Mouse (Mus musculus): ENCODE data around the gene Anapc15. TPM values are rescaled to one million over a fixed set of nuclear protein-coding genes. Genes with fewer than 3 reads are reported as not detected.

The Anapc15 gene
- polyA plus RNA-seq, 1 experiment from 2014 or later = 75.5 TPM

DNA sequence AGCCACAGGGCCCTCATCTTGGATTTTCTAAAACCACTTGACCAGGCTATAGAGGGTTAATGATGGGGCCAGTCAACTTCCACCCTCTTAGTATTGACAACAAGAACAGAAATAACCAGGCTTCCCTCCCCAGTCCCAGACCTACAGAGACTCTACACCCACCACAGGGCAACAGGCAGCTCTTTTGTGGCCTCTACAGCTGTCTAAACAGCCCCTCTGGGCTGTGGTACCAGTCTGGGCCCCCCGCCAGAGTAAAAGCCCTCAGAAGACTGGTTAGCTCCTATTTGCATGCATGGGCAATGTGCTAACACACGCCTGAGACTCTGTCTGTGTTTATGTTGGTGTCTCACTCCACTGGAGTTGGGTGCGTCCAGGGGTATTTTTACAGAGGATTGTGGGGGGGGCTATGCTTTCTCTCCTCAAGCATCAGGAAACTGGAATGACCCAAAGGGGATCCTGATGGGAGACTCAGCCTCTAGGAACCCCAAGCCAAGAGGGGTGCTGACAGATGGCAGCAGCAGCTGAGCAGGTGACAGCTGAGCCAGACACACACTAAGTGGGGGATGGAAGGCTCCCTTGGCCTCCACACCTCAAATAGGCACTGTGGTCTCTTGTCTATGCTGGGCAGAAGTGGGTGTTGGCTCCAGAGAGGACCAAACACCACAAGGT lies 29.5 kb upstream of the Anapc15 start:
- 48% methylated on average over 3 of the region's 3 CpGs for WGBS
- Histone ChIP-seq H3K9ac (0 out of 2 replicates have a peak overlapping the region, but pooled peaks have one; percentile 8), H3K4me1 (peaks cover 30% of the 10 kb centered on the region), H3K4me3 (0 out of 2 replicates have a peak overlapping the region, but pooled peaks have one; percentile 86), H3K4me2 (replicated peaks) (peak overlapping the region; percentile 59), H3K27me3 (no peaks in the 10 kb centered on the region), H3K9me3 (no peaks in the 10 kb centered on the region), H3K27ac (peak overlapping the region; percentile 38; the same call in 1 of the 2 replicates), H3K36me3 (peaks cover 52% of the 10 kb centered on the region)
- no peak for ATAC-seq (ENCODE audit: insufficient number of reproducible peaks, insufficient read depth, low FRiP score, low TSS enrichment)

DNA sequence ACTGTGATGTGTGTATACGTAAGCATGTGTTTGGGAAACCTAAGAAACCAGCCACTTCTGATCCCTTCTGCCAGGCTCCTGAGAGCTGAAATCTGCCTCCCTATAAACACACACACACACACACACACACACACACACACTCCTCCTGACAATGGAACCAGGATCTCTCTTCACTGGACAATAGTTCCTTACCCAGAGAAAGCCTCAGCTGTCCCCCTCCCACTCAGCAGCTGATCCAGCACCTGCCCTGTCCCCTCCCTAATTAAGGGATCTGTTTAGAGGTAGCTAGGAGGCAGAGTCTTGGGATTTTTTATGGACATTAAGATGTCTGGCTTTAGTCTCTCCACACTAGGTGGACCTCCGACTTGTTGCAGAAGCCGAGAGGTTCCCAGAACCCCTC lies 28.6 kb upstream of the Anapc15 start:
- Histone ChIP-seq H3K27ac (0 out of 2 replicates have a peak overlapping the region, but pooled peaks have one; percentile 26), H3K9me3 (no peaks in the 10 kb centered on the region), H3K36me3 (peaks cover 43% of the 10 kb centered on the region), H3K9ac (0 out of 2 replicates have a peak overlapping the region, but pooled peaks have one; percentile 0), H3K27me3 (no peaks in the 10 kb centered on the region), H3K4me3 (peak overlapping the region; percentile 86; the same call in 1 of the 2 replicates), H3K4me1 (peaks cover 30% of the 10 kb centered on the region), H3K4me2 (replicated peaks) (peak overlapping the region; percentile 59)
- no peak for ATAC-seq (ENCODE audit: insufficient number of reproducible peaks, insufficient read depth, low FRiP score, low TSS enrichment)
- 58% methylated on average over 3 of the region's 3 CpGs for WGBS

DNA sequence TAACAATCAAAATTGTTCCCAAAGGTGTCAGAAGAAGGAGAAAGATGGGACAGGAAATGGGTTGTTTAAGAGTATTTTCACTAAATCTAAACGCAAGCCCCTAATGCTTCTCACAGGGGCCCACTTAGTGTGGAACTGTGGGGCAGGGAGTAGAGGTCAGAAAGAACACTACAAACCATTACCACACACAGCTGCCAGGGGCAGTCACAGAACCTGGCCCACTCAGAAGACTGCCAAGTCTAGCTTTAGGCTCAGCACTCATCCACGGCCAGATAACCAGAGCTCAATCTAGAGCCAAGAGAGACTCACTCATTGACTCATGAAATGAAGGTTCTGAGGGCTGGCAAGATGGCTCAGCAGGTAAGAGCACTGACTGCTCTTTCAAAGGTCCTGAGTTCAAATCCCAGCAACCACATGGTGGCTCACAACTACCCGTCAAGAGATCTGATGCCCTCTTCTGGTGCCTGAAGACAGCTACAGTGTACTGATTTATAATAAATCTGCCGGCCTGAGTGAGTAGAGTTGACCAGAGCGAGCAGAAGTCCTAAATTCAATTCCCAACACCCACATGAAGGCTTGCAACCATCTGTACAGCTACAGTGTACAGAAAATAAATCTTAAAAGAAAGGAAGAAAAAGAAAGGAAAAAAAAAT lies 27.9 kb upstream of the Anapc15 start:
- peak overlapping the region; percentile 86 for H3K4me3 ChIP-seq
- 42% methylated on average over 5 of the region's 5 CpGs for WGBS
- H3K27me3 ChIP-seq = no peaks in the 10 kb centered on the region
- H3K9me3 ChIP-seq = no peaks in the 10 kb centered on the region
- peak overlapping the region; percentile 97 for H3K27ac ChIP-seq
- H3K4me1 ChIP-seq = peaks cover 30% of the 10 kb centered on the region
- ATAC-seq (ENCODE audit: insufficient number of reproducible peaks, insufficient read depth, low FRiP score, low TSS enrichment) = no peak
- peaks cover 36% of the 10 kb centered on the region for H3K36me3 ChIP-seq
- peak overlapping the region; percentile 59 for H3K4me2 ChIP-seq (replicated peaks)
- H3K9ac ChIP-seq = peak overlapping the region; percentile 99

DNA sequence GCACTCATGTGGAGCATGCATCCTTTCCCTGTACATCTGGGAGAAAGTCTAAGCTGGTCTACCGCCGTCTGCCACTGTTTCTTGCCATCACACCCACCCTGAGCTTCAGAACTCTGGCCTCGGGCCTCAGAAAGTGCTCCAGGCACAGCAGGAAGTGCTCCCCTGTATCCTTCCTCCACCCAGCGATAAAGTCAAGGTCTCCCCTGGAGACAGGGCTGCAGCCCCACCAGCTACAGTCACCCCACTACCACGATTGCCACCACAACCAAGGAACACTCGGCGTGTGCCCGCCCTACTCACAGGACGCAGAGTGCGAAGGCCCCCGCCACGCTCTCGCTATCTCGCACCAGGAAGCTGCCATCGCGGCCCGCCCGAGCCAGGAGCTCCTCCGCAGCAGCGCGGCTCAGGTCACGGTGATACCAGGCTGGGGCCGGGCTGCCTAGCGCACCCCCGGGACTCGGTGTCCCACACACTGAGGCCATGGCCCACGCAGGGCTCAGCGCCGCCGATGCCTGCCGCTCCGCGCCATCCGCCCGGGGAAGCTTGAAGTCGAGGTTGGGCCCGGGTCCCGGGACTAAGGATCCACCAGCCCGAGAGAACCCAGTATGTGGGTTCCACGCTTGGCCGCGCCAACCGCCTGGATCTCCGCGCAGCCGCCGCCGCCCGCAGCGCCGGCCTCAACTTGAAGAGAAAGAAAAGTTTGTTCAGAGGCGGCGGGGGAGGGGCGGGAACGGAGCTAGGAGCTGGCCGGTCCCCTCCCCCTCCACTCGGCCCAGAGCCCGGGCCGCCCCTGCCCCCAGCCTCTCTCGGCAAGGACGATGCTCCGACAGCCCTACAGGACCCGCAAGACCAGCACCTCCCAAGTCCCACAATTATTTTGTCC lies 27.0 kb upstream of the Anapc15 start:
- Histone ChIP-seq H3K4me1 (peaks cover 30% of the 10 kb centered on the region), H3K9ac (peak overlapping the region; percentile 99), H3K4me3 (peak overlapping the region; percentile 86), H3K4me2 (replicated peaks) (peak overlapping the region; percentile 59), H3K36me3 (peaks cover 27% of the 10 kb centered on the region), H3K27ac (peak overlapping the region; percentile 97), H3K27me3 (no peaks in the 10 kb centered on the region), H3K9me3 (no peaks in the 10 kb centered on the region)
- WGBS = under 1% methylated on average over 63 of the region's 63 CpGs
- ATAC-seq (ENCODE audit: insufficient number of reproducible peaks, insufficient read depth, low FRiP score, low TSS enrichment) = peak; percentile 36

DNA sequence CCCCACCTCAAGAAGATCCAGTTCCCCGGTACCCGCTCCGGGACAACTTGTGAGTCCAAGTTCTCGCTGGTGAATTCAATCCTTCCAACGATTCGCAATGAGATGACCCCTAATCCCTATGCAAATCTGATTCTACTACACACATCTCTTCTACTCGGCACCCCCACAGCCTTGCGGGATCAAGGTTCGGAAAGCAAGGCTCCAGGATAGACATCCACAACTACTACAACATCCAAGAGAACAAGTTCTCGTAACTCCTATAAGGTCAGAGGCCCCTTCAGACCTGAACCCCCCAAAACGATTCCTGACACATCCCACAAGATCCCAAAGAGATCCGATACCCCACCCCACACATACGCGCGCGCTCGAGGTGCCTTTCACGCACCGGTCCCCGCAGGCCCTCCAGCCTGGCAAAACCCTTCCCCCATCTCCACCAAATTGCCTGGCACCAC lies 26.3 kb upstream of the Anapc15 start:
- no peak for ATAC-seq (ENCODE audit: insufficient number of reproducible peaks, insufficient read depth, low FRiP score, low TSS enrichment)
- H3K9ac ChIP-seq = peak overlapping the region; percentile 99
- H3K9me3 ChIP-seq = no peaks in the 10 kb centered on the region
- peaks cover 20% of the 10 kb centered on the region for H3K36me3 ChIP-seq
- H3K27me3 ChIP-seq = no peaks in the 10 kb centered on the region
- H3K4me2 ChIP-seq (replicated peaks) = peak overlapping the region; percentile 59
- H3K4me3 ChIP-seq = peak overlapping the region; percentile 86
- H3K4me1 ChIP-seq = peaks cover 30% of the 10 kb centered on the region
- peak overlapping the region; percentile 97 for H3K27ac ChIP-seq
- 0% methylated on average over 20 of the region's 20 CpGs for WGBS

DNA sequence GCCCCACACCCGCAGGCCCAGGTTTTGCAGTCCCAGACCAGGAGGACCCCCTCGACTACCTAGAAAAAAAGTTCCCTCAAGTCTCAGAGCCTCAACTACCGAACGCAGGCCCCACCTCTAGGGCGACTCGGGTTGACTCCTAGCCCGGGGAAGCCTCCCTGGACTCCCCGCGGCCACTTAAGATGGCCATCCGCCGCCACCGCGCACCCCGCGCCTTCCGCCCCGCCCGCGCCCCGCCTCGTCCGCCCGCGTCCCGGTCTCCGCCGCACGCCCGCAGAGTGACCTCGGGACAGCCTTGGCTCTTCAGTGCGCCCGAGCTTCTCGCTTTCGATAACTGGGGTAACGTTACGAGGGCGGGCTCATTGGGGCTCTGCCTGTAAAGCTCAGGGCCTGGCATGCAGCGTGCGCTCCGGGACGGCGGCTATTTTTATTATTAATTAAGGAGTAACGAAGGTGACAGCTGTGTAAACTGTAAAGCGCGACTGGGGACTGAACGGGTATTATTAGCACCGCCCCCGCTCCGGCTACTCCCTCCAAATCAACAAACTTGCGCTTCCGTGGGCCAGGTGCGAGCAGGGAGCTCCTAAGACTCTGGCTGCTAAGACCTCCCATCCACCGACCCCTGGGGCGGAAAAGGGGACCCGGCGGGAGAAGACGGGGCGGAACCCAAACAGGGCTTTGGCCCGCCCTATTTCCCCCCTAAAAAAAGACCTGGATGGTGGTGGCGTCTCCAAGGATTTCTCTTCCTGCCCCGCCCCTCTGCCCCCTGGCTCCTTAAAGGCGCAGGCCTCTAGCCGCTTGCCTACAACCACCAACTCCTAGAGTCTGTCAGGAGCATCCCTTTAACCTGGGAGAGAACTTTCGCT lies 25.7 kb upstream of the Anapc15 start, which contains the start of gene Inppl1:
TSS of gene Inppl1 (minus strand) at position 624 of the 866 bp plus-strand sequence.
- H3K4me1 ChIP-seq = peaks cover 30% of the 10 kb centered on the region
- H3K27me3 ChIP-seq = no peaks in the 10 kb centered on the region
- H3K4me3 ChIP-seq = peak within 1 kb of the TSS; percentile 86
- peak within 1 kb of the TSS; percentile 97 for H3K27ac ChIP-seq
- H3K9me3 ChIP-seq = no peaks in the 10 kb centered on the region
- peak; percentile 78 for ATAC-seq (ENCODE audit: insufficient number of reproducible peaks, insufficient read depth, low FRiP score, low TSS enrichment)
- H3K36me3 ChIP-seq = peaks cover 14% of the 10 kb centered on the region
- H3K9ac ChIP-seq = peak within 1 kb of the TSS; percentile 99
- H3K4me2 ChIP-seq (replicated peaks) = peak within 1 kb of the TSS; percentile 59
- WGBS = under 1% methylated on average over 64 of the region's 64 CpGs

DNA sequence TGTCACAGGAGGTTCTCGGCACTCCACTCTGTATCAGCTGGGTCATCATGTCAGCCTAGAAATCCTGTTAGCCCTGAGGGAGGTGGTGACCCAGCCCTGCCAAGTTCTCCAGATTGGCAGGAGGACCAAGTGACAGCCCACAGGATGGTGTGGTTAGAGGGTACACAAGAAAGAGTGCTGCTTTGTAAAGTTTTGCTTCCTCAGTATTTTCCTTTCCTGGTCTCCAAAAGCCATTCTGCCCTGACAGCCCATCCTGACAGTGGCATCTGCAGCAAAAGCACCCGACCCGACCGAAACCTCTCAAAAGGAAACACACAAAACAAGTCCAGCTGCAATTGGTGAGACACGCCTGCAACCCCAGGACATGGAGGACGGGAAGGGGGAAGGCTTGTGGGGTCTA lies 19.3 kb upstream of the Anapc15 start:
- Histone ChIP-seq H3K36me3 (no peaks in the 10 kb centered on the region), H3K27ac (no peak overlapping the region), H3K27me3 (no peaks in the 10 kb centered on the region), H3K9ac (no peak overlapping the region), H3K4me3 (no peak overlapping the region), H3K4me2 (replicated peaks) (no peak overlapping the region), H3K4me1 (no peaks in the 10 kb centered on the region), H3K9me3 (no peaks in the 10 kb centered on the region)
- 61% methylated on average over 6 of the region's 6 CpGs for WGBS
- no peak for ATAC-seq (ENCODE audit: insufficient number of reproducible peaks, insufficient read depth, low FRiP score, low TSS enrichment)

DNA sequence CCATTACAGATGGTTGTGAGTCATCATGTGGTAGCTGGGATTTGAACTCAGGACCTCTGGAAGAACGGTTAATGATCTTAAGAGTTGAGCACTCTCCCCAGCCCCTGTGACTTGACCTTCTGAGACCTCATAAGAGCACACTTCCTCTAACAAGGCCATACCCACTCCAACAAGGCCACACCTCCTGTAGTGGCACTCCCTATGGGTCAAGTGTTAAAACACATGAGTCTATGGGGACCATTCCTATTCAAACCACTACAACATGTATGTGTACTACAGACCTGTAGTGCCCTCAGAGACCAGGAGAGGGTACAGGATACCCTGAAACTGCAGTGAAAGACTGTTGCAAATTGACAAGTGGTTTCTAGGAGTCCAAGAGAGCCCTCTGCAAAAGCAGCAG lies 15.6 kb upstream of the Anapc15 start:
- 72% methylated on average over 1 of the region's 1 CpGs for WGBS
- Histone ChIP-seq H3K27ac (no peak overlapping the region), H3K4me1 (no peaks in the 10 kb centered on the region), H3K9me3 (no peaks in the 10 kb centered on the region), H3K27me3 (no peaks in the 10 kb centered on the region), H3K4me3 (no peak overlapping the region), H3K9ac (no peak overlapping the region), H3K4me2 (replicated peaks) (no peak overlapping the region), H3K36me3 (no peaks in the 10 kb centered on the region)
- no peak for ATAC-seq (ENCODE audit: insufficient number of reproducible peaks, insufficient read depth, low FRiP score, low TSS enrichment)

DNA sequence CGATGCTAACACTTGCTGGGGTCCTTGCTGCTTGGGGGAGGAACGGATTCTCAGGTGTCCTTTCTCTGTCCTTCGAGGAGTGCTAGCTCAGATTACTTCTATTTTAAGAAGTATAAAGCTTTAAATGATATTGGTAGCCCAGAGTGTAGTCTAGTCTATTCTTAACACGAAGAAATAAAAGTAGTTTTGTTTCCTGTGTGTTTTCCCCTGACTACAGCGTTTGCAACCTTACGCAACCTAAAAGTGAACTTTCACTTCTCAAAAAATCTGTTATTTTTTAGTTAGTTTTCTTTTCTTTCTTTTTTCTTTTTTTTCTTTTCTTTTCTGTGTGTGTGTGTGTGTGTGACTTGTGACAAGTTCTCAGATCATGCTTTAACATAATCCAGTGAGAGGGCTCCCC lies 11.8 kb upstream of the Anapc15 start:
- no peaks in the 10 kb centered on the region for H3K9me3 ChIP-seq
- H3K36me3 ChIP-seq = no peaks in the 10 kb centered on the region
- H3K27ac ChIP-seq = no peak overlapping the region
- H3K4me2 ChIP-seq (replicated peaks) = no peak overlapping the region
- WGBS = 82% methylated on average over 6 of the region's 6 CpGs
- H3K4me1 ChIP-seq = no peaks in the 10 kb centered on the region
- no peak overlapping the region for H3K9ac ChIP-seq
- no peaks in the 10 kb centered on the region for H3K27me3 ChIP-seq
- H3K4me3 ChIP-seq = no peak overlapping the region
- ATAC-seq (ENCODE audit: insufficient number of reproducible peaks, insufficient read depth, low FRiP score, low TSS enrichment) = no peak

DNA sequence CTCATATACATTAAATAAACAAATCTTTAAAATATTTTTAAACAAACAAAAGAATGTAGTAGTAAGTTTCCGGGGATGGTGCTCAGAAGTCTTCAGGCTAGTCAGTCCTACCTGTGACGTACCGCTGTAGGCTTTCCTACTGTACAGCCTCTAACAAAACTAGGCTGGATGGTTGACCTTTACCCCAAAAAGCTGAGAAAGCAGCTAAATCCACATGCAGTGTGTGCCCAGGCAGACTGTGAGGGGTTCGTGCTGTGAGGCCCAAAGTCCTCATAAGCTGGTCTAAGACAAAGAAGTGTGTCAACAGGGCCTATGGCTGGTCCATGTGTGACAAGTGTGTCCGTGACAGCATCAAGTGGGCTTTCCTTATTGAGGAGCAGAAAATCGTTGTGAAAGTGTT lies 10.7 kb upstream of the Anapc15 start:
- WGBS = 84% methylated on average over 6 of the region's 6 CpGs
- Histone ChIP-seq H3K4me1 (no peaks in the 10 kb centered on the region), H3K36me3 (no peaks in the 10 kb centered on the region), H3K27ac (no peak overlapping the region), H3K4me3 (no peak overlapping the region), H3K9me3 (no peaks in the 10 kb centered on the region), H3K9ac (no peak overlapping the region), H3K4me2 (replicated peaks) (no peak overlapping the region), H3K27me3 (no peaks in the 10 kb centered on the region)
- no peak for ATAC-seq (ENCODE audit: insufficient number of reproducible peaks, insufficient read depth, low FRiP score, low TSS enrichment)

DNA sequence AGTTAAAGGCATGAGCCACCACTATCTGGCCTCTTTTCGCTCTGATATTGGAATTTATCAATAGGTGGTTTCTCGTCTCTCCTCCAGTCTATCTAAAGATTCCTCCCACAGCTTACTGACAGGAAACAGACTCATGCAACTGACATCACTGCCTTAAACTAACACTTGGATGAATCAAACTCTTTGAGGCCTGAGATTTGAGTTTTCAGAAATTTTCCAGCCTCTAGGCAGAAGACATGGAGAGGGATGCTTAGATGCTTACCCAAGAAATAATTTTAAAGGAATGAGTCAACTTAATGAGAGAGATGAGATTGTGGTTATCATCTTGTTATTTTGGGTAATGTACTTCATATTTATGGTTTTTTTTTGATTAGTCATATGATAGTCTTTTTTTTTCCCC lies 9.7 kb upstream of the Anapc15 start:
- 79% methylated on average over 2 of the region's 2 CpGs for WGBS
- ATAC-seq (ENCODE audit: insufficient number of reproducible peaks, insufficient read depth, low FRiP score, low TSS enrichment) = no peak
- Histone ChIP-seq H3K27me3 (no peaks in the 10 kb centered on the region), H3K9ac (no peak overlapping the region), H3K4me1 (no peaks in the 10 kb centered on the region), H3K27ac (no peak overlapping the region), H3K4me3 (no peak overlapping the region), H3K9me3 (no peaks in the 10 kb centered on the region), H3K36me3 (no peaks in the 10 kb centered on the region), H3K4me2 (replicated peaks) (no peak overlapping the region)
